Mouse (Mus musculus) spleen, adult 2 months (tissue): ENCODE measurements around the gene Arl8a. TPM values are rescaled to one million over a fixed set of nuclear protein-coding genes. Genes with fewer than 3 reads are reported as not detected.

Experiments used
- DNase-seq, 2 experiments: peaks; one replicate each; pipeline versions ENCODE4 v3.0.0 to v3.0.0-alpha.2; 2012 to 2021; ENCODE audit warnings: low spot score in 2 of 2, low read depth in 1 of 2
- H3K27ac ChIP-seq: fragments of 200-500 bp; 2 replicates; pipeline ENCODE4 v1.5.1; 2012; ENCODE audit warnings: low read length, inconsistent platforms; ENCODE audit not compliant: insufficient read depth
- H3K27me3 ChIP-seq: fragments of 200-500 bp; 2 replicates; pipeline ENCODE4 v1.6.1; 2012; ENCODE audit warnings: mild to moderate bottlenecking, moderate library complexity, low read length, inconsistent platforms; ENCODE audit not compliant: control insufficient read depth, insufficient read depth
- H3K36me3 ChIP-seq: fragments of 200-500 bp; 2 replicates; pipeline ENCODE4 v1.6.1; 2012; ENCODE audit warnings: mild to moderate bottlenecking, low read length, inconsistent platforms; ENCODE audit not compliant: control insufficient read depth, insufficient read depth
- H3K4me1 ChIP-seq: fragments of 200-500 bp; 2 replicates; pipeline ENCODE4 v1.6.1; 2011; ENCODE audit warnings: inconsistent platforms; ENCODE audit not compliant: control insufficient read depth, insufficient read depth, insufficient read length
- H3K4me3 ChIP-seq: fragments of 200-500 bp; 2 replicates; pipeline ENCODE4 v1.5.1; 2011; ENCODE audit warnings: mild to moderate bottlenecking, inconsistent platforms; ENCODE audit not compliant: insufficient read depth, insufficient read length; ENCODE audit errors: extremely low read depth
- CTCF ChIP-seq: fragments of 200-500 bp; IDR thresholded peaks from 2 replicates; pipeline ENCODE4 v1.5.1; 2011; ENCODE audit warnings: mild to moderate bottlenecking, inconsistent platforms; ENCODE audit not compliant: insufficient read depth, insufficient read length, insufficient replicate concordance; ENCODE audit errors: extremely low read depth
- POLR2A ChIP-seq: fragments of 200-500 bp; IDR thresholded peaks from 2 replicates; pipeline ENCODE4 v1.6.1; 2011; ENCODE audit warnings: low read depth, low read length, inconsistent platforms
- WGBS: fragments of 180-500 bp; shearing (Covaris S2); methylation state at CpG from one replicate; pipeline ENCODE4 v1.1.7; 2018; 5-methylcytosine and 5-hydroxymethylcytosine counted together
- polyA plus RNA-seq: library from polyadenylated mRNA; depleted of rRNA; stranded (reverse); fragments of >200 nt; gene quantifications from 2 replicates; pipeline ENCODE4 v1.2.3, GENCODE M21; 2012

Arl8a gene
- polyA plus RNA-seq, 1 experiment = 39.9 TPM

- Histone ChIP-seq H3K4me3 (no peak overlapping the region), H3K4me1 (peaks cover 12% of the 10 kb centered on the region; the same call in 1 of the 2 replicates), H3K27me3 (no peaks in the 10 kb centered on the region), H3K36me3 (peaks cover 12% of the 10 kb centered on the region), H3K27ac (no peak overlapping the region)
- no peak for TF ChIP-seq CTCF
- TF ChIP-seq POLR2A = no peak
- 91% methylated on average over 2 of the region's 2 CpGs for whole genome bisulfite sequencing
- no peak for DNase-seq
Observed at GRCm38 (mm10) chr1:135143940-135144339, 2.7 kb upstream of the Arl8a start.

- Histone ChIP-seq H3K4me1 (peaks cover 12% of the 10 kb centered on the region; the same call in 1 of the 2 replicates), H3K36me3 (peaks cover 9% of the 10 kb centered on the region), H3K4me3 (peak overlapping the region; percentile 91), H3K27me3 (no peaks in the 10 kb centered on the region), H3K27ac (peak overlapping the region; percentile 90)
- TF ChIP-seq CTCF (no peak), POLR2A (no peak; the same call in 1 of the 2 replicates)
- peak; percentile 40 to 78 for DNase-seq
- WGBS = under 1% methylated on average over 68 of the region's 69 CpGs
Observed at GRCm38 (mm10) chr1:135146946-135147701, 500 bp downstream of the Arl8a start.

GRCm38 (mm10) chr1:135147702-135148058 is 1.1 kb downstream of the Arl8a start:
- TF ChIP-seq POLR2A (no peak; the same call in 1 of the 2 replicates), CTCF (no peak)
- peaks cover 12% of the 10 kb centered on the region; the same call in 1 of the 2 replicates for H3K4me1 ChIP-seq
- H3K27ac ChIP-seq = peak overlapping the region; percentile 90
- WGBS = 6% methylated on average over 7 of the region's 7 CpGs
- DNase-seq = peak in 1 of 2 experiments; percentile 41
- H3K36me3 ChIP-seq = peaks cover 14% of the 10 kb centered on the region
- H3K4me3 ChIP-seq = peak overlapping the region; percentile 91
- H3K27me3 ChIP-seq = no peaks in the 10 kb centered on the region

GRCm38 (mm10) chr1:135148476-135148875 is 1.9 kb downstream of the Arl8a start:
- TF ChIP-seq CTCF (no peak), POLR2A (no peak)
- H3K4me3 ChIP-seq = peak overlapping the region; percentile 91; the same call in 1 of the 2 replicates
- peak overlapping the region; percentile 8; the same call in 1 of the 2 replicates for H3K27ac ChIP-seq
- no peak for DNase-seq
- peaks cover 9% of the 10 kb centered on the region for H3K36me3 ChIP-seq
- H3K4me1 ChIP-seq = peaks cover 12% of the 10 kb centered on the region; the same call in 1 of the 2 replicates
- no peaks in the 10 kb centered on the region for H3K27me3 ChIP-seq
- WGBS = 67% methylated on average over 4 of the region's 4 CpGs

- peaks cover 7% of the 10 kb centered on the region for H3K36me3 ChIP-seq
- 78% methylated on average over 5 of the region's 5 CpGs for WGBS
- no peak overlapping the region for H3K4me3 ChIP-seq
Observed at GRCm38 (mm10) chr1:135148996-135149395, 2.4 kb downstream of the Arl8a start.

GRCm38 (mm10) chr1:135154011-135154410 is 7.4 kb downstream of the Arl8a start:
- peaks cover 25% of the 10 kb centered on the region for H3K36me3 ChIP-seq
- WGBS = 65% methylated on average over 13 of the region's 13 CpGs
- no peaks in the 10 kb centered on the region; the same call in 1 of the 2 replicates for H3K4me1 ChIP-seq
- no peak overlapping the region for H3K4me3 ChIP-seq
- no peak for DNase-seq
- no peak for TF ChIP-seq CTCF
- no peak for TF ChIP-seq POLR2A
- no peaks in the 10 kb centered on the region for H3K27me3 ChIP-seq
- no peak overlapping the region for H3K27ac ChIP-seq

More at GRCm38 (mm10) chr1:135148996-135149395, 2.4 kb downstream of the Arl8a start:
- no peaks in the 10 kb centered on the region for H3K27me3 ChIP-seq
- H3K4me1 ChIP-seq = peaks cover 9% of the 10 kb centered on the region; the same call in 1 of the 2 replicates
- H3K27ac ChIP-seq = no peak overlapping the region
- TF ChIP-seq CTCF = no peak
- no peak for TF ChIP-seq POLR2A
- DNase-seq = no peak

- H3K4me1 ChIP-seq = no peaks in the 10 kb centered on the region
- peak; percentile 66; the same call in 1 of the 2 replicates for TF ChIP-seq CTCF
- TF ChIP-seq POLR2A = no peak
- H3K27ac ChIP-seq = no peak overlapping the region
- H3K4me3 ChIP-seq = no peak overlapping the region
- peak; percentile 42 for DNase-seq
- no peaks in the 10 kb centered on the region for H3K27me3 ChIP-seq
- peaks cover 25% of the 10 kb centered on the region for H3K36me3 ChIP-seq
- 16% methylated on average over 14 of the region's 14 CpGs for WGBS
Observed at GRCm38 (mm10) chr1:135154411-135154959, 7.9 kb downstream of the Arl8a start.
